Mouse (Mus musculus) hindbrain, embryonic 16.5 days (tissue): ENCODE data around the gene Ptar1. TPM values are rescaled to one million over a fixed set of nuclear protein-coding genes. Genes with fewer than 3 reads are reported as not detected.
A peak's percentile ranks its signal among the peaks of the same experiment; 100 is the strongest.

ENCODE experiments used
- ATAC-seq: fragments of 200-750 bp; cut with Nextera tagmentation; 2 replicates; pipeline ENCODE4 v1.8.0; 2017; ENCODE audit warnings: moderate TSS enrichment, moderate library complexity
- H3K27ac ChIP-seq: fragments of 300-500 bp; sonication (generic); 2 replicates; pipeline ENCODE4 v1.5.1; 2014; ENCODE audit warnings: low read depth, mild to moderate bottlenecking, control low read depth, low read length, moderate library complexity
- H3K27me3 ChIP-seq: fragments of 300-500 bp; sonication (generic); replicated peaks from 2 replicates; pipeline ENCODE4 v1.6.1; 2014; ENCODE audit warnings: low read length; ENCODE audit not compliant: control insufficient read depth, insufficient read depth
- H3K36me3 ChIP-seq: fragments of 300-500 bp; sonication (generic); 2 replicates; pipeline ENCODE4 v1.6.1; 2014; ENCODE audit warnings: mild to moderate bottlenecking, low read length, moderate library complexity, mixed read lengths; ENCODE audit not compliant: control insufficient read depth, insufficient read depth
- H3K4me1 ChIP-seq: fragments of 300-500 bp; sonication (generic); 2 replicates; pipeline ENCODE4 v1.6.1; 2014; ENCODE audit warnings: low read depth, low read length; ENCODE audit not compliant: control insufficient read depth, insufficient read depth
- H3K4me2 ChIP-seq: fragments of 300-500 bp; sonication (generic); 2 replicates; pipeline ENCODE4 v1.6.1; 2014; ENCODE audit warnings: mild to moderate bottlenecking, low read length, control low read depth, moderate library complexity
- H3K4me3 ChIP-seq: fragments of 300-500 bp; sonication (generic); 2 replicates; pipeline ENCODE4 v1.5.1; 2014; ENCODE audit warnings: mild to moderate bottlenecking, low read length, control low read depth, moderate library complexity
- H3K9ac ChIP-seq: fragments of 300-500 bp; sonication (generic); 2 replicates; pipeline ENCODE4 v1.6.1; 2014; ENCODE audit warnings: low read depth, mild to moderate bottlenecking, control low read depth, low read length, moderate library complexity
- H3K9me3 ChIP-seq: fragments of 300-500 bp; sonication (generic); 2 replicates; pipeline ENCODE4 v1.6.1; 2014; ENCODE audit warnings: mild to moderate bottlenecking, low read length, moderate library complexity; ENCODE audit not compliant: control insufficient read depth
- WGBS: fragments of 180-500 bp; shearing (Covaris S2); extraction: QIAGEN DNeasy Blood & Tissue Kit; methylation state at CpG from one replicate; pipeline ENCODE4 v1.1.7; 2014; 5-methylcytosine and 5-hydroxymethylcytosine counted together
- polyA plus RNA-seq: library from polyadenylated mRNA; unstranded; fragments of >200 nt; fragmentation: Nextera tagmentation; extraction: Ambion mirVana; gene quantifications from 2 replicates; pipeline ENCODE4 v1.2.1, GENCODE M21; 2015

Gene Ptar1
- polyA plus RNA-seq, 1 experiment from 2014 or later, result 4.0 TPM

DNA sequence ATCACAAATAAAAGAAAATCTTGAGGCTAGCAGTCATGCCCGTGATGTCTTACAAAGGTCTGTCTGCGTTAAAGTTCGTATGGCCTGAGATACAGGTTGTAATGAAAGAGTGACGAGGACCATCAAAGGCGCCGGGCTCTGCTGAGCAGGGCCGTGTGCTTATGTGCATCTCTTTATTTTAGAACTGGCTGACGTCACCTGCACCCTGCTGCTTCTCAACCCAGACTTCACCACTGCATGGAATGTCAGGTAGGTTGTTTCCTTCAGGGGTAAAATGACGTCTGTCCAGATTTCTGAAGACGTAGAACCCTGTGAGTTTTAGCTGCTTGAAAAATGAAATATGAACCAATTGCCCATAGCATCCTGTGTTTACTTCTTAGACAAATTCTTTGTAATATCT, 15.7 kb downstream of the Ptar1 start:
- no peak overlapping the region for H3K27ac ChIP-seq
- peaks cover 4% of the 10 kb centered on the region; the same call in 1 of the 2 replicates for H3K36me3 ChIP-seq
- no peak overlapping the region for H3K9ac ChIP-seq
- ATAC-seq, result no peak
- 86% methylated on average over 10 of the region's 10 CpGs for WGBS
- no peaks in the 10 kb centered on the region for H3K9me3 ChIP-seq
- H3K4me3 ChIP-seq, result no peak overlapping the region
- H3K4me2 ChIP-seq, result no peak overlapping the region
- no peaks in the 10 kb centered on the region for H3K27me3 ChIP-seq
- H3K4me1 ChIP-seq, result no peaks in the 10 kb centered on the region

- Histone ChIP-seq H3K36me3 (peaks cover 12% of the 10 kb centered on the region), H3K4me2 (no peak overlapping the region), H3K27me3 (no peaks in the 10 kb centered on the region), H3K27ac (no peak overlapping the region), H3K9me3 (no peaks in the 10 kb centered on the region), H3K9ac (no peak overlapping the region), H3K4me1 (no peaks in the 10 kb centered on the region), H3K4me3 (no peak overlapping the region)
- no peak for ATAC-seq
- WGBS, result 92% methylated on average over 5 of the region's 5 CpGs
Measured at GRCm38 (mm10) chr19:23705383-23705782, 18.2 kb downstream of the Ptar1 start.

DNA sequence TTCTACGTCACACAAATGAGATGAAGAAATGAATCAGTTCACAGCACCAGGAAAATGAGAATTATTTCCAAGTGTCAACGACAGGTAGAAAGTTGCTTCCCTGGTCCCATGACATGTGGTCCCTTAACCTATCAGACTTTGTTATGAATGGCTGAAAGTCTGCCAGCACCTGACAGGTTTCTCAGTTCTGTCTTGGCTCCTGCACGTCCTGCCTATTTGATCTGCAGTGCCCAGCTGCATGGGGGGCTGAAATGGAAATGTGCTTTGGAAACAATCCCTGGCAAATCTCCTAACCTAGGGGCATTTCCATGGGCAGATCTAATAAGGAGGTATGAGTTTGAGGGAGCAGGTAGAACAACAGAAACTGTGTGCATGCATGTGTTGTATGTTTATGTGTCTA, 59.3 kb downstream of the Ptar1 start:
- Histone ChIP-seq H3K9me3 (no peaks in the 10 kb centered on the region), H3K4me3 (no peak overlapping the region)
- 72% methylated on average over 3 of the region's 3 CpGs for WGBS

GRCm38 (mm10) chr19:23757011-23757410, 69.8 kb downstream of the Ptar1 start:
- WGBS, result 21% methylated on average over 7 of the region's 7 CpGs
- Histone ChIP-seq H3K27ac (no peak overlapping the region), H3K36me3 (no peaks in the 10 kb centered on the region)

More for the DNA sequence above, 59.3 kb downstream of the Ptar1 start:
- no peaks in the 10 kb centered on the region for H3K27me3 ChIP-seq
- no peak overlapping the region for H3K4me2 ChIP-seq
- no peaks in the 10 kb centered on the region for H3K4me1 ChIP-seq
- H3K36me3 ChIP-seq, result no peaks in the 10 kb centered on the region
- no peak overlapping the region for H3K27ac ChIP-seq
- H3K9ac ChIP-seq, result no peak overlapping the region
- ATAC-seq, result no peak

DNA sequence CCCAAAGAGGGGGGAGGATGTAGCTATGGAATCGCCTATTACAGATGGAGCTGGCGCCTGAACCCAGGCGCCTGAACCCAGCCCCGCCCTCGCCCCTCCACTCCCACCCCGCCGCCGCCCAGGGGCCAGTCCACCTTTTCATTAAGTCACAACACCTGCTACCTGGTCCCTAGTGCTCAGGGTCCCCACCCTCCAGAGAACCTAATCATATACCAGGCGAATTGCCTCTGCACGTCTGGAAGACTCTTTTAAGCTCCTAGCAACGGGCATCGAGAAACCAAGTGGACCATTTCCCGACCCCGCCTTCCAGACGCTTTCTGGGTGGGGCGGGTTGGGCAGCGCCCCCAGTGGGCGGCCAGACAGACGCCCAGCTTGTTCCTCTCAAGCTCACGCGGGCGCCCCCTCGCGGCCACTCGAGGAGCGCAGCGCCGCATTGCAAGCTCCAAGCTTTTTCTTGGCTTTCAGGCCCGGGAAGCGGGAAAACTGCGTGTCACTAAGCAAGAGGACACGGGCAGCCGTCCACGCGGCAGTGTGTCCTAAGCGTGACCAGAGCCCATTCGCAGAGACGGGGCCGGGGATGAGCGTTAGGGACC, 70.8 kb downstream of the Ptar1 start:
- peak overlapping the region; percentile 84 for H3K4me2 ChIP-seq
- H3K4me1 ChIP-seq, result peaks cover 11% of the 10 kb centered on the region
- no peaks in the 10 kb centered on the region for H3K36me3 ChIP-seq
- ATAC-seq, result peak; percentile 74; the same call in 1 of the 2 replicates
- no peaks in the 10 kb centered on the region for H3K27me3 ChIP-seq
- peak overlapping the region; percentile 94 for H3K9ac ChIP-seq
- peak overlapping the region; percentile 82 for H3K4me3 ChIP-seq
- H3K27ac ChIP-seq, result peak overlapping the region; percentile 99
- no peaks in the 10 kb centered on the region for H3K9me3 ChIP-seq
- 0% methylated on average over 40 of the region's 40 CpGs for WGBS

More at GRCm38 (mm10) chr19:23757011-23757410, 69.8 kb downstream of the Ptar1 start:
- Histone ChIP-seq H3K9ac (no peak overlapping the region), H3K9me3 (no peaks in the 10 kb centered on the region), H3K27me3 (no peaks in the 10 kb centered on the region), H3K4me2 (no peak overlapping the region), H3K4me3 (no peak overlapping the region), H3K4me1 (peaks cover 11% of the 10 kb centered on the region)
- no peak for ATAC-seq

DNA sequence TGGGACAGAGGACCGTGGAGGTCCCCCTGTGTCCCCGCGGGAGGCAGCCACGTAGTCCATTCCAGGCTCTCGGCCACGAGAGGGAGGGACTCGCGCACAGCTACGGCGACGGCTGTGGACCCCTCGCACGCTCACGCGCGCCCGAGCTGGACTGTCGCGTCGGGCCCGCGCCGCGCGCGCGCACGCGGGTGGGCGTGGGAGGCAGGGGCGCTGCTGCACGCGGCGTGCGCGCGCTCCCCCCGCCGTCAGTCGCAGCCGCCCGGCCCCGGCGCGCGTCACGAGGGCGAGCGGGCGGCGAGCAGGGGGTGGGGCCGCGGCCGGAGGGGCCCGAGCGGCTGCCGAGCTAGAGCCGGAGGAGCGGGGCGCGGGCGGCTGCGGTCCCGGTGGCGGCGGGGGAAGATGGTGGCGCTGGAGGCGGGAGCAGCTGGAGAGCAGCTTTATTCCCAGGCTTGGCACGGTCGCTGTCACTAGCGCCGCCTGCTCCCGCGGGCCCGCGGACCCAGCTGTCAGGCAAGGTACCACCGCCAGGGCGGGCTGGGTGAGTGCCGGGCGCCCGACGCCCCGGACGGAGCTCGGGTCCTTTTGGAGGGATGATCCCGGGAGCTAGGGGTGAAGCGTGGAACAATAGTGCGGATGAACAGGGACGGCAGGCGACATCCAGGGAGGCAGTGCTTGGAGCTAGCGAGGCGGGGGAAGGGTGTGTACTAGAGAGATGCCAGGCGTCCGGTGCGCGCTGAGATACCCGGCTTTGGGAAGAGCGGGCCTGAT, 71.5 kb downstream of the Ptar1 start, which contains the start of gene Apba1:
TSS of gene Apba1 (plus strand) at position 334 of the 768 bp plus-strand sequence.
- no peaks in the 10 kb centered on the region for H3K36me3 ChIP-seq
- peak within 1 kb of the TSS; percentile 99 for H3K27ac ChIP-seq
- no peaks in the 10 kb centered on the region for H3K9me3 ChIP-seq
- H3K27me3 ChIP-seq, result no peaks in the 10 kb centered on the region
- peak within 1 kb of the TSS; percentile 84 for H3K4me2 ChIP-seq
- under 1% methylated on average over 50 of the region's 98 CpGs for WGBS
- peak within 1 kb of the TSS; percentile 82 for H3K4me3 ChIP-seq
- H3K4me1 ChIP-seq, result peaks cover 11% of the 10 kb centered on the region
- peak within 1 kb of the TSS; percentile 94 for H3K9ac ChIP-seq
- ATAC-seq, result peak; percentile 92

GRCm38 (mm10) chr19:23759322-23759945, 72.2 kb downstream of the Ptar1 start:
- no peaks in the 10 kb centered on the region for H3K27me3 ChIP-seq
- peaks cover 13% of the 10 kb centered on the region for H3K4me1 ChIP-seq
- H3K9ac ChIP-seq, result peak overlapping the region; percentile 94
- peak overlapping the region; percentile 84 for H3K4me2 ChIP-seq
- peak overlapping the region; percentile 82 for H3K4me3 ChIP-seq
- peak overlapping the region; percentile 99 for H3K27ac ChIP-seq
- ATAC-seq, result peak; percentile 29; the same call in 1 of the 2 replicates
- H3K36me3 ChIP-seq, result no peaks in the 10 kb centered on the region
- WGBS, result 1% methylated on average over 17 of the region's 17 CpGs
- no peaks in the 10 kb centered on the region for H3K9me3 ChIP-seq

GRCm38 (mm10) chr19:23763371-23763770, 76.1 kb downstream of the Ptar1 start:
- WGBS, result 85% methylated on average over 6 of the region's 6 CpGs
- H3K4me3 ChIP-seq, result no peak overlapping the region
- H3K4me2 ChIP-seq, result no peak overlapping the region
- H3K9ac ChIP-seq, result no peak overlapping the region
- no peaks in the 10 kb centered on the region for H3K36me3 ChIP-seq
- no peak overlapping the region for H3K27ac ChIP-seq
- H3K9me3 ChIP-seq, result no peaks in the 10 kb centered on the region
- ATAC-seq, result no peak
- peaks cover 13% of the 10 kb centered on the region for H3K4me1 ChIP-seq
- no peaks in the 10 kb centered on the region for H3K27me3 ChIP-seq

DNA sequence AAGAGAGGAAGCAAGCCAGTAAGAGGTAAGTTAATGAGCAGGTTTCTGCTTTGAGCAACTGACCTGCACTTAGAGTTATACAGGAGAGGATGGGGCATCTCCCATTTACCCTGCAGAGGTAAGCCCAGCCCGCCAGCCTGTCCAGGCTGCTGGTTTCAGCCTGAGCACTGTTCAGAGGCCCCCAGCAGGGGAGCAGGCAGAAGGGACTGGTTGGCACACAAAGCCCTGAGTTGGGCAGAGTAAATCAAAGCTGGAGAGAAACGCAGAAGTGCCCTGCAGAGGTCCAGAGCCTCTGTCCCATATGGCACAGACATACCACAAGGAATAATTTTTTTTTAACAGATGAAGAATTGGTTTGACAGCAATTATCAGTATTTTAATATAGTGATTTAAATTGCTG, 76.8 kb downstream of the Ptar1 start:
- no peak overlapping the region for H3K9ac ChIP-seq
- H3K27me3 ChIP-seq, result no peaks in the 10 kb centered on the region
- no peaks in the 10 kb centered on the region for H3K9me3 ChIP-seq
- no peaks in the 10 kb centered on the region for H3K36me3 ChIP-seq
- WGBS, result 35% methylated on average over 2 of the region's 2 CpGs
- H3K27ac ChIP-seq, result no peak overlapping the region
- no peak overlapping the region for H3K4me3 ChIP-seq
- ATAC-seq, result peak; percentile 12; the same call in 1 of the 2 replicates
- H3K4me1 ChIP-seq, result peaks cover 13% of the 10 kb centered on the region
- no peak overlapping the region for H3K4me2 ChIP-seq
